Mouse (Mus musculus) testis, adult 2 months (tissue): Measurements from ENCODE around the gene Tbl1x. TPM values are rescaled to one million over a fixed set of nuclear protein-coding genes. Genes with fewer than 3 reads are reported as not detected.

Experiments
- H3K27ac ChIP-seq: fragments of 200-500 bp; 2 replicates; pipeline ENCODE4 v1.5.1; 2012; ENCODE audit warnings: low read depth, low read length; ENCODE audit not compliant: control insufficient read depth, insufficient read depth
- H3K27me3 ChIP-seq: fragments of 200-500 bp; 2 replicates; pipeline ENCODE4 v1.6.1; 2012; ENCODE audit warnings: mild to moderate bottlenecking, low read length, moderate library complexity; ENCODE audit not compliant: control insufficient read depth, insufficient read depth
- H3K36me3 ChIP-seq: fragments of 200-500 bp; 2 replicates; pipeline ENCODE4 v1.6.1; 2012; ENCODE audit warnings: mild to moderate bottlenecking, low read length; ENCODE audit not compliant: control insufficient read depth, insufficient read depth
- H3K4me1 ChIP-seq: fragments of 200-500 bp; 2 replicates; pipeline ENCODE4 v1.6.1; 2012; ENCODE audit warnings: low read length; ENCODE audit not compliant: control insufficient read depth, insufficient read depth
- H3K4me3 ChIP-seq: fragments of 200-500 bp; 2 replicates; pipeline ENCODE4 v1.5.1; 2012; ENCODE audit warnings: low read depth, mild to moderate bottlenecking, low read length, moderate library complexity, mixed read lengths; ENCODE audit not compliant: control insufficient read depth
- CTCF ChIP-seq: fragments of 200-500 bp; IDR thresholded peaks from 2 replicates; pipeline ENCODE4 v1.5.1; 2012; ENCODE audit warnings: low read depth, mild to moderate bottlenecking, inconsistent platforms, low read length, moderate library complexity; ENCODE audit not compliant: control insufficient read depth, insufficient read depth, insufficient replicate concordance
- POLR2A ChIP-seq: fragments of 200-500 bp; IDR thresholded peaks from 2 replicates; pipeline ENCODE4 v1.6.1; 2012; ENCODE audit warnings: low read depth, mild to moderate bottlenecking, inconsistent platforms, low read length, moderate library complexity; ENCODE audit not compliant: control insufficient read depth
- polyA plus RNA-seq: library from polyadenylated mRNA; depleted of rRNA; stranded (reverse); fragments of >200 nt; gene quantifications from 2 replicates; pipeline ENCODE4 v1.2.3, GENCODE M21; 2012; rRNA removed

Tbl1x gene
- 4.9 and 5.1 TPM in 2 replicates for polyA plus RNA-seq

- Histone ChIP-seq H3K27ac (peak within 1 kb of the TSS; percentile 85), H3K27me3 (no peaks in the 10 kb centered on the region), H3K4me1 (peaks cover 2% of the 10 kb centered on the region; the same call in 1 of the 2 replicates), H3K4me3 (peak within 1 kb of the TSS; percentile 86), H3K36me3 (no peaks in the 10 kb centered on the region)
- no peak for TF ChIP-seq CTCF
- 0 out of 2 replicates have a peak, but pooled peaks have one; percentile 23 for TF ChIP-seq POLR2A
Measured at GRCm38 (mm10) chrX:77510371-77511300, at the start of gene Tbl1x. TSS of gene Tbl1x (plus strand) at chrX:77511013.

GRCm38 (mm10) chrX:77469216-77469615, 41.6 kb upstream of the Tbl1x start:
- Histone ChIP-seq H3K27me3 (no peaks in the 10 kb centered on the region), H3K4me3 (no peak overlapping the region), H3K4me1 (no peaks in the 10 kb centered on the region), H3K27ac (no peak overlapping the region), H3K36me3 (no peaks in the 10 kb centered on the region)
- no peak for TF ChIP-seq POLR2A
- TF ChIP-seq CTCF: no peak

- Histone ChIP-seq H3K4me1 (no peaks in the 10 kb centered on the region), H3K27ac (no peak overlapping the region), H3K36me3 (no peaks in the 10 kb centered on the region), H3K4me3 (no peak overlapping the region), H3K27me3 (no peaks in the 10 kb centered on the region)
- TF ChIP-seq CTCF (no peak), POLR2A (no peak)
Measured at GRCm38 (mm10) chrX:77472858-77473257, 38.0 kb upstream of the Tbl1x start.

GRCm38 (mm10) chrX:77473511-77473910, 37.3 kb upstream of the Tbl1x start:
- Histone ChIP-seq H3K4me3 (no peak overlapping the region), H3K36me3 (no peaks in the 10 kb centered on the region), H3K4me1 (no peaks in the 10 kb centered on the region), H3K27ac (no peak overlapping the region), H3K27me3 (no peaks in the 10 kb centered on the region)
- TF ChIP-seq POLR2A (no peak), CTCF (no peak)

- TF ChIP-seq POLR2A (no peak), CTCF (no peak)
- Histone ChIP-seq H3K36me3 (no peaks in the 10 kb centered on the region), H3K27ac (no peak overlapping the region), H3K4me3 (no peak overlapping the region), H3K27me3 (no peaks in the 10 kb centered on the region), H3K4me1 (no peaks in the 10 kb centered on the region)
Measured at GRCm38 (mm10) chrX:77474551-77474950, 36.3 kb upstream of the Tbl1x start.

GRCm38 (mm10) chrX:77477526-77477925, 33.3 kb upstream of the Tbl1x start:
- no peaks in the 10 kb centered on the region for H3K27me3 ChIP-seq
- TF ChIP-seq CTCF (no peak), POLR2A (no peak)
- H3K4me3 ChIP-seq: no peak overlapping the region
- H3K4me1 ChIP-seq: no peaks in the 10 kb centered on the region
- H3K27ac ChIP-seq: no peak overlapping the region
- H3K36me3 ChIP-seq: no peaks in the 10 kb centered on the region

GRCm38 (mm10) chrX:77487922-77488799, 22.7 kb upstream of the Tbl1x start:
- no peak overlapping the region for H3K4me3 ChIP-seq
- H3K4me1 ChIP-seq: no peaks in the 10 kb centered on the region
- H3K27ac ChIP-seq: no peak overlapping the region
- no peaks in the 10 kb centered on the region for H3K27me3 ChIP-seq
- no peaks in the 10 kb centered on the region for H3K36me3 ChIP-seq
- TF ChIP-seq CTCF (no peak), POLR2A (no peak)
